Comparison of ENCODE assay signal across 7 mouse cellular contexts in the genomic region with DNA sequence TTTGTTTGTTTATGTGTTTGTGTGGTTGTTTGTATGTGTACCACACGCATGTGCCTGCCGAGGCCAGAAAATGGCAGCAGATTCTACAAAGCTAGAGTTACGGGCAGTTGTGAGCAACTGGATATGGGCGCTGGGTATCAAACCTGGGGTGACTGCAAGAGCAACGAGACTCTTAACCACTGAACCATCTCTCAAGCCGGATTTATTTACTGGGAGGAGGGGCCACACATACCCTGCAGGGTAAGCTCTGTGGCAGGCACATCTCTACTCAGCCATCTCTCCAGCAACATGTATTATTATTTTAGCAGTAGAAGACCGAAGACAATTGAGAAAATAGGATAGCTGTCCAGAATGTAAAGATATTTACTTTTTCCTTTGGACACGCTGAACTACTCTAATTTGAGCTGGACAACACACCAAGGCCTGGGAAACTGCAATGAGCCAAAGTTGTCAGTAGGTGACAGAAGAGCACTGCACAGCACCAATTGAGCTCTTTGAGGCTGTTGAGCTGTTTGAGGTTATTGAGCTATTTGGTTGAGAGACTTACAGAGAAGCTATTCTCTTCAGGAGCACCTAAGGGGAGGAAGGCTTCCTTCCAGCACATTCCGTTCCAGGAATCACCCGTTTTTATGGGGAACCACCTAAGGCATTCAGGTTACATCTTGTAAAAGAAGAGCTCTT.
DNase-seq lines count a peak whose midpoint lies in the region; TF ChIP-seq lines count a peak whose summit lies in the region.

No protein-coding gene starts in this region.

- H3K4me1 ChIP-seq in ES-E14 (ENCODE audit: control insufficient read depth in 2 of 2, insufficient read depth in 2 of 2, low read length in 2 of 2, poor library complexity in 1 of 2), result no peaks in the 10 kb centered on the region
- H3K4me1 ChIP-seq in bone marrow, adult 2 months (ENCODE audit: control insufficient read depth, insufficient read depth, low read length), result peaks cover 3% of the 10 kb centered on the region; the same call in 1 of the 2 replicates

- WGBS in bone marrow, adult 2 months, result 59% methylated on average over 10 of the region's 10 CpGs

- H3K9me3 ChIP-seq in ES-E14 (ENCODE audit: control insufficient read depth, insufficient read depth, low read depth, low read length), result no peaks in the 10 kb centered on the region

- H3K9ac ChIP-seq in ES-E14 (ENCODE audit: insufficient read depth, low read depth, low read length, poor library complexity, severe bottlenecking), result no peak overlapping the region

- intact Hi-C loops in heart, postnatal 36 days (cut with DNase I), result loop anchor here (1.0 to 5.0 kb wide), 4 partner anchors 206 to 506 kb away; no protein-coding TSS in a partner anchor

- DNase-seq in ES-E14 (ENCODE audit: low read depth, low spot score), result peak; percentile 30
- DNase-seq in fat pad, adult 2 months (ENCODE audit: extremely low read depth, low read depth, low spot score), result peak; percentile 13
- peak; percentile 33 to 41 for DNase-seq in heart, postnatal 36 days
- DNase-seq in layer of hippocampus, adult 18-20 months (ENCODE audit: low spot score in 2 of 2), result peak; percentile 48 to 82
- peak; percentile 72 for DNase-seq in lung, postnatal 10 days
- peak; percentile 65 for DNase-seq in right cerebral cortex, adult 18-20 months

- peak; percentile 68 for TF ChIP-seq CTCF in bone marrow, adult 2 months (IDR thresholded peaks at IDR 0.05; ENCODE audit: control insufficient read depth, insufficient read depth, low read length)

- H3K27ac ChIP-seq in ES-E14 (ENCODE audit: insufficient read depth, low read depth, low read length, poor library complexity, severe bottlenecking), result no peak overlapping the region
- no peak overlapping the region for H3K27ac ChIP-seq in bone marrow, adult 2 months (ENCODE audit: control insufficient read depth, insufficient read depth, low read depth, low read length, poor library complexity)

- H3K36me3 ChIP-seq in ES-E14 (ENCODE audit: control insufficient read depth, insufficient read depth, low read length, poor library complexity, severe bottlenecking), result no peaks in the 10 kb centered on the region

- H3K4me3 ChIP-seq in ES-E14 (ENCODE audit: insufficient read depth in 1 of 2, low read depth in 1 of 2, low read length in 2 of 2, poor library complexity in 1 of 2, severe bottlenecking in 1 of 2), result no peak overlapping the region
- H3K4me3 ChIP-seq in bone marrow, adult 2 months (replicated peaks; ENCODE audit: control insufficient read depth, low read depth, low read length), result no peak overlapping the region

- no peak for TF ChIP-seq POLR2A in bone marrow, adult 2 months (IDR thresholded peaks at IDR 0.05; ENCODE audit: borderline replicate concordance, control insufficient read depth, low read depth, low read length)

- in situ Hi-C loops in ES-E14 (cut with MboI; ENCODE audit: low sequenced_read_pairs in 2 of 2, unreplicated experiment in 2 of 2), result loop anchor here in 1 of 2 experiments (25.0 kb wide), 1 partner anchor 206 kb away; no protein-coding TSS in a partner anchor

TF ChIP-seq in ES-E14, 5 proteins besides CTCF, POLR2A, EP300 and RAD21:
- no peak for TF ChIP-seq ZNF384 (IDR thresholded peaks at IDR 0.05; ENCODE audit: low read depth, low read length)
- TF ChIP-seq ZC3H11A (IDR thresholded peaks at IDR 0.05; ENCODE audit: borderline replicate concordance, low read depth, low read length), result peak; percentile 85; the same call in 1 of the 2 replicates
TF ChIP-seq in ES-E14: peak in this region for 1.

Comparison
In these comparisons a context has a peak if more than half of its experiments do, and no peak if none do; other contexts are left out.
1. DNase-seq: peak in every context shown above with its lines; median percentile 72 in lung, postnatal 10 days; 65 in layer of hippocampus, adult 18-20 months; 65 in right cerebral cortex, adult 18-20 months; 37 in heart, postnatal 36 days; 30 in ES-E14; 13 in fat pad, adult 2 months.